Mouse (Mus musculus): ENCODE results near the gene Zfp768. TPM values are rescaled to one million over a fixed set of nuclear protein-coding genes. Genes with fewer than 3 reads are reported as not detected.

The Zfp768 gene
- polyA plus RNA-seq, 1 experiment from 2014 or later = 3.3 TPM

DNA sequence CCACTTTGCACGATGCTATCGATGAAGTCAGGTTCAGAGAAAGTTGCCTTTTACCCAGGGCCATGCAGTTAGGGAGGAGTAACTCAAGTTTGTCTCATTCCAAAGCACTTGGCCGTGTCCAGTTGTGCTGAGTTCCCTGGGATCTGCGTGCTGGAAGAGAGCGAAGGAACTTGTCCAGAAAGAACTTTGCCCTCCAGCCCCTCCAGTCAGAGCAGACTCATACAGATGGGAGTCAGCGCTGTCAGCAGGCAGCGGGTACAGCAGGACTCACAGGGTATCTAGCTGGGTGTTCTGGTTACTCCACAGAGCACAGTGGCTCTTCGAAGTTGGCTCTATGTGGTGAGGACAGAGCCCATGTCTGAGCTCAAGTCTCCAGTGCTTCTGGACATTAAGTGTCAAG lies 19.8 kb downstream of the Zfp768 start:
- no peak for ATAC-seq (ENCODE audit: low read depth)
- Histone ChIP-seq H3K9ac (replicated peaks; ENCODE audit: low read depth, low read length) (no peak overlapping the region), H3K4me2 (ENCODE audit: low read depth, low read length) (no peak overlapping the region), H3K4me3 (ENCODE audit: low read depth, low read length) (no peak overlapping the region), H3K27me3 (ENCODE audit: control insufficient read depth, insufficient read depth, low read length) (no peaks in the 10 kb centered on the region), H3K4me1 (ENCODE audit: control insufficient read depth, insufficient read depth, low read length) (no peaks in the 10 kb centered on the region), H3K36me3 (ENCODE audit: control insufficient read depth, insufficient read depth, low read length) (no peaks in the 10 kb centered on the region), H3K27ac (ENCODE audit: low read depth, low read length) (no peak overlapping the region), H3K9me3 (ENCODE audit: control insufficient read depth, low read length) (no peaks in the 10 kb centered on the region)
- WGBS = 89% methylated on average over 8 of the region's 8 CpGs

DNA sequence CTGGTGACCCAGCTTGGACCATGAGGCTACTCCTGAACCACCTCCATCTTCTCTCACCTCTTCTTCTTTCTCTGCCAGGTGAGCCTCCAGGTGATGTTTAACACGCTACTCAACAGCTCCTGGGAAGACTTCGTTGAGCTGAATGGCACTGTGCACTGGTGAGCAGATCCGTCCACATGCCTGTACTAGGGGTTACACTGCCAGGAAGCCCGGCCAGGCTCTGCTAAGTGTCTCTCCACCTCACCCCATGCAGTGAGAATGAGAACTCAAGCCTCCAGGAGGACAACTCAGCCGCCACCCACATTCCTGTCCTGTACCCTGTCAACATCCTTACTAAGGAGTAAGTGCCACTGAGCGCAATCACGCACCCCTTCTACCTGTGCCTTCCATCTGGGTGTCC lies 20.4 kb downstream of the Zfp768 start:
- Histone ChIP-seq H3K4me1 (ENCODE audit: control insufficient read depth, insufficient read depth, low read length) (no peaks in the 10 kb centered on the region), H3K4me3 (ENCODE audit: low read depth, low read length) (no peak overlapping the region), H3K27ac (ENCODE audit: low read depth, low read length) (no peak overlapping the region), H3K9me3 (ENCODE audit: control insufficient read depth, low read length) (no peaks in the 10 kb centered on the region), H3K9ac (replicated peaks; ENCODE audit: low read depth, low read length) (no peak overlapping the region), H3K36me3 (ENCODE audit: control insufficient read depth, insufficient read depth, low read length) (no peaks in the 10 kb centered on the region), H3K4me2 (ENCODE audit: low read depth, low read length) (no peak overlapping the region), H3K27me3 (ENCODE audit: control insufficient read depth, insufficient read depth, low read length) (no peaks in the 10 kb centered on the region)
- ATAC-seq (ENCODE audit: low read depth) = no peak
- 89% methylated on average over 7 of the region's 7 CpGs for WGBS

DNA sequence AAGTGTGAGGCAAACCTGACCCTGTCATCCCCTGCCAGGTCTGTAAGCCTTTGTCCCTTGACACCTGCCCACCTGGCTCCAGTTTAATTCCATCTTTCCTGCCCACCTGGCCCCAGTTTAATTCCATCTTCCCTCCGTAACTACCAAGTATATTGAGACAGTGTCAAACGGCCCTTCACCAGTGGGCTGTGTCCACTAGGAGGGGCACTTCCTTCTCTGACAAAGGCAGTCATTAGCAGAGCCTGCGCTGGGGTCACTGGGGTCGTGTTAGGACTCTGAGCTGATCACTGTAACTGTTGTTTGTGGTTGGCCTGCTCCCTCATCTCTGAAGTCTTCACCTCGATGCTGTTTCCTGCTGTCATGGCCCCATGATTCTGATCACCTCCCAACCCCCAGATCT lies 23.3 kb downstream of the Zfp768 start:
- Histone ChIP-seq H3K4me1 (ENCODE audit: control insufficient read depth, insufficient read depth, low read length) (no peaks in the 10 kb centered on the region), H3K4me2 (ENCODE audit: low read depth, low read length) (no peak overlapping the region), H3K9me3 (ENCODE audit: control insufficient read depth, low read length) (no peaks in the 10 kb centered on the region), H3K27ac (ENCODE audit: low read depth, low read length) (no peak overlapping the region), H3K27me3 (ENCODE audit: control insufficient read depth, insufficient read depth, low read length) (no peaks in the 10 kb centered on the region), H3K4me3 (ENCODE audit: low read depth, low read length) (no peak overlapping the region), H3K9ac (replicated peaks; ENCODE audit: low read depth, low read length) (no peak overlapping the region), H3K36me3 (ENCODE audit: control insufficient read depth, insufficient read depth, low read length) (no peaks in the 10 kb centered on the region)
- ATAC-seq (ENCODE audit: low read depth) = no peak
- WGBS = 30% methylated on average over 5 of the region's 5 CpGs

DNA sequence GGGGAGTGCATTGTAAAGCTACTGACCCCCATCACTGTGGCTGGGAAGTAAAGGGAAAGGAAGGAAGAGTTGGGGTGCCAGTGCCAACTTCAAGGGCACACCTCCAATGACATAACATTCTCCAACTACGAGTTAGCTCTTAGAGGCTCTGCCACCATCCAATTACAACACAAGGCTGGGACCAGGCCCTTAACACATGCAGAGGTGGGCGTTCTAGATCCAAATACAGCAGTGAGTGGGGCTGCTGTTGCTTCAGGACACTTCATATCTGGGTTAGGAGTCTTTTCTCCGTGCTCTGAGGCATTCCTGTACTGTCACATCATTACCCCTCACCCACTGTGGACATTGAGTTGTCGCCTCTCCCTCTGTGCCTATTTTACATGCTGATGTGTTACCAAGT lies 24.3 kb downstream of the Zfp768 start:
- Histone ChIP-seq H3K36me3 (ENCODE audit: control insufficient read depth, insufficient read depth, low read length) (no peaks in the 10 kb centered on the region), H3K27me3 (ENCODE audit: control insufficient read depth, insufficient read depth, low read length) (no peaks in the 10 kb centered on the region), H3K4me2 (ENCODE audit: low read depth, low read length) (no peak overlapping the region), H3K4me3 (ENCODE audit: low read depth, low read length) (no peak overlapping the region), H3K27ac (ENCODE audit: low read depth, low read length) (no peak overlapping the region), H3K9ac (replicated peaks; ENCODE audit: low read depth, low read length) (no peak overlapping the region), H3K9me3 (ENCODE audit: control insufficient read depth, low read length) (no peaks in the 10 kb centered on the region), H3K4me1 (ENCODE audit: control insufficient read depth, insufficient read depth, low read length) (no peaks in the 10 kb centered on the region)
- 78% methylated on average over 4 of the region's 4 CpGs for WGBS
- ATAC-seq (ENCODE audit: low read depth) = no peak

DNA sequence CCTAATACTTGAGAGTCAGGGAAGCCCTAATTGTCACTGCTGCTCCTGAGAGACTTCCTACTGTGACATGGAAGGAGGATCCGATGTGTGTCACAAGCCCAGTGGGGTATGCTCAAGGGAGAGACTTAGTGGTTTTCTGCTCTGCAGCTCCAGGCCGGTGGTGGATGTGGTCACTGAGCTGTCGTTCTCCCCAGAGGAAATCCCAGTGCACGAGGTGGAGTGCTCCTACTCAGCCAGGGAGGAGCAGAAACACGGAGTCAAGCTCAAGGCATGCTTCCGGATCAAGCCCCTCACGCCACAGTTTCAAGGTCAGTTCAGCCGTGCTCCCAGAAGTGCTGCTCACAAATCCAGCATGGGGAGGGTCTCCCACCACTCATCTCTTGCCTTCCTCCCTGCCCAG lies 31.5 kb downstream of the Zfp768 start:
- no peaks in the 10 kb centered on the region for H3K36me3 ChIP-seq (ENCODE audit: control insufficient read depth, insufficient read depth, low read length)
- H3K27ac ChIP-seq (ENCODE audit: low read depth, low read length) = no peak overlapping the region
- no peak overlapping the region for H3K9ac ChIP-seq (replicated peaks; ENCODE audit: low read depth, low read length)
- no peak overlapping the region for H3K4me2 ChIP-seq (ENCODE audit: low read depth, low read length)
- H3K4me3 ChIP-seq (ENCODE audit: low read depth, low read length) = no peak overlapping the region
- H3K4me1 ChIP-seq (ENCODE audit: control insufficient read depth, insufficient read depth, low read length) = no peaks in the 10 kb centered on the region
- ATAC-seq (ENCODE audit: low read depth) = no peak
- H3K27me3 ChIP-seq (ENCODE audit: control insufficient read depth, insufficient read depth, low read length) = no peaks in the 10 kb centered on the region
- H3K9me3 ChIP-seq (ENCODE audit: control insufficient read depth, low read length) = no peaks in the 10 kb centered on the region
- WGBS = 58% methylated on average over 8 of the region's 8 CpGs

DNA sequence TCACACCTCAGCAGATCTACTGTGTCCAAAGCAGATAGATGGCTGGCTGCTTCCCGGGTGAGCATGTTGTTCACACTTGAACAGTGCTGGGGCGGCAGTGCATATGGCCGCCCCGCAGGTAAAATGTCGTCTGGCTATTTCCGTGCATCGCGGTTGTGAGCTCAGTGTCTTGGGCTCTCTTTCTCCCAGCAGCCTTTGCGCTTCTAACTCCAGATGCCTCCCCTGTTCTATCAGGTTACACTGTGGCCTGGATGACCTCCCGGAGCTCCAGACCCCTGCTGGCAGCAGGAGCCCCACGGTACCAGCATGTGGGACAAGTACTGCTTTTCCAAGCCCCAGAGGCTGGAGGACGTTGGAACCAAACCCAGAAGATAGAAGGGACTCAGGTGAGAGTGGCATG lies 35.4 kb downstream of the Zfp768 start:
- Histone ChIP-seq H3K4me2 (ENCODE audit: low read depth, low read length) (no peak overlapping the region), H3K36me3 (ENCODE audit: control insufficient read depth, insufficient read depth, low read length) (no peaks in the 10 kb centered on the region), H3K4me3 (ENCODE audit: low read depth, low read length) (no peak overlapping the region), H3K27ac (ENCODE audit: low read depth, low read length) (no peak overlapping the region), H3K4me1 (ENCODE audit: control insufficient read depth, insufficient read depth, low read length) (no peaks in the 10 kb centered on the region), H3K9ac (replicated peaks; ENCODE audit: low read depth, low read length) (no peak overlapping the region), H3K27me3 (ENCODE audit: control insufficient read depth, insufficient read depth, low read length) (no peaks in the 10 kb centered on the region), H3K9me3 (ENCODE audit: control insufficient read depth, low read length) (no peaks in the 10 kb centered on the region)
- ATAC-seq (ENCODE audit: low read depth) = no peak
- 76% methylated on average over 12 of the region's 12 CpGs for WGBS

DNA sequence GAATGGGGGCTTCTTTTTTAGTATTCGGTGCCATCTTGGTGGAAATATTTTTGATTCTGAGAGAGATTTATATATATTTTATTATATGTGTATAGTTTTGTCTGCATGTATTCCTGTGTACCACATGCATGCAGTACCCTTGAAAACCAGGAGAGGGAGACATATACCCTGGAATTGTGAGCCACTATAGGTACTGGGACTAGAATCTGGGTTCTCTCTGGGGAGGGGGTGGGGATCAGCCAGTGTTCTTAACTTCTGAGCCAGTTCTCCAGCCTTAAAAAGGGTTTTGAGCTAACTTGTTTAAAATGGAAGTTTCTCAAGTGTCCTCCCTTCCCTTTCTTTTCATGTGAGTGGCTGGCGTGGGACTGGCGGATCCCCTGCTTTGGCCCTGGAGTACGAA lies 36.5 kb downstream of the Zfp768 start:
- no peaks in the 10 kb centered on the region for H3K36me3 ChIP-seq (ENCODE audit: control insufficient read depth, insufficient read depth, low read length)
- H3K9me3 ChIP-seq (ENCODE audit: control insufficient read depth, low read length) = no peaks in the 10 kb centered on the region
- no peak overlapping the region for H3K27ac ChIP-seq (ENCODE audit: low read depth, low read length)
- no peaks in the 10 kb centered on the region for H3K4me1 ChIP-seq (ENCODE audit: control insufficient read depth, insufficient read depth, low read length)
- H3K9ac ChIP-seq (replicated peaks; ENCODE audit: low read depth, low read length) = no peak overlapping the region
- ATAC-seq (ENCODE audit: low read depth) = no peak
- H3K27me3 ChIP-seq (ENCODE audit: control insufficient read depth, insufficient read depth, low read length) = no peaks in the 10 kb centered on the region
- no peak overlapping the region for H3K4me2 ChIP-seq (ENCODE audit: low read depth, low read length)
- H3K4me3 ChIP-seq (ENCODE audit: low read depth, low read length) = no peak overlapping the region
- 68% methylated on average over 4 of the region's 4 CpGs for WGBS

DNA sequence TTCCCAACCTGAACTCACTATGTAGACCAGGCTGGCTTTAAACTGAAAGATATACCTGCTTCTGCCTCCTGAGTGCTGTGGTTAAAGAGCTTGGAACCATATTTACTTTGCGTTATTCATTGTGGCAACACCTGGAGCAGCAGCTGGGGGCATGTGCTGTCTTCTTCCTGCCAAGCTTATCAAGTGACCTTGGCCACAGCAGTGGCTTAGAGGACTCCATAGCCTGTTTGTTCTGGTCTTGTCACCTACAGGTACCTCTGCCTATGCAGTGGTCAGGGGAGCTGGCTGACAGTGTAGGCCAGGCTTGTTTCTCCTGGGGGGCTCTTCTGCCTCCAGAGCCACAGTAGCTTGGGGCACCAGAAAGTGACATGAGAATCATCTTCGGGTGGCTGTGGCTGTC lies 37.0 kb downstream of the Zfp768 start:
- Histone ChIP-seq H3K27me3 (ENCODE audit: control insufficient read depth, insufficient read depth, low read length) (no peaks in the 10 kb centered on the region), H3K4me1 (ENCODE audit: control insufficient read depth, insufficient read depth, low read length) (no peaks in the 10 kb centered on the region), H3K4me2 (ENCODE audit: low read depth, low read length) (no peak overlapping the region), H3K27ac (ENCODE audit: low read depth, low read length) (no peak overlapping the region), H3K9me3 (ENCODE audit: control insufficient read depth, low read length) (no peaks in the 10 kb centered on the region), H3K36me3 (ENCODE audit: control insufficient read depth, insufficient read depth, low read length) (no peaks in the 10 kb centered on the region), H3K4me3 (ENCODE audit: low read depth, low read length) (no peak overlapping the region), H3K9ac (replicated peaks; ENCODE audit: low read depth, low read length) (no peak overlapping the region)
- 90% methylated on average over 2 of the region's 2 CpGs for WGBS
- ATAC-seq (ENCODE audit: low read depth) = no peak

DNA sequence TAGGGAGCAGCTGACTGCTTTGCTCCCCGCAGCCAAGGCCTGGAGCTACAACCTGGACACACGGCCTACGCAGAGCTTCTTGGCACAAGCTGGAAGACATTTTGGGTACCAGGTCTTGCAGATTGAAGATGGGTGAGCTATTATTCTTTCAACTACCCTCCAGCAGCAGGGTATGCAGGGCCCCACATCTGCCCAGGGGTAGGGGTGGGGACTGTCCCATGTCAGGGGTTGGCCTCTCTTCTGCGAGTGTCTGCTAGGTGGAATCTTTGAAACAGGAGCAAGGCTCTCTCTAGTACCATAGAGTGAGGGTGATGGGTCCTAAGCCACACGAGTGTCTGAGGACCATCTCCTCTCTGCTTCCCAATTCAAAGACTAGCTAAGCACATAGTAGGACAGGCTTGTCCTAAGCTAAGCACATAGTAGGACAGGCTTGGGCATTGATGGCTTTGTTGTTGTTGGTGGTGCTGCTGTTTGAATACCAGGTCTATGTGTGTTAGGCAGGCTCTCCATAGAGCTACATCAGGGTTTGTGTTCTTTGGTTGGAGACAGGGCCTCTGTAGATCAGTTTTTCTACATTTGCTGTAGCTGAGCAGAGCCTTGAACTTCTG lies 47.7 kb downstream of the Zfp768 start:
- no peaks in the 10 kb centered on the region for H3K36me3 ChIP-seq (ENCODE audit: control insufficient read depth, insufficient read depth, low read length)
- no peak overlapping the region for H3K9ac ChIP-seq (replicated peaks; ENCODE audit: low read depth, low read length)
- H3K4me2 ChIP-seq (ENCODE audit: low read depth, low read length) = no peak overlapping the region
- WGBS = 92% methylated on average over 5 of the region's 5 CpGs
- H3K9me3 ChIP-seq (ENCODE audit: control insufficient read depth, low read length) = no peaks in the 10 kb centered on the region
- H3K4me3 ChIP-seq (ENCODE audit: low read depth, low read length) = no peak overlapping the region
- no peaks in the 10 kb centered on the region for H3K4me1 ChIP-seq (ENCODE audit: control insufficient read depth, insufficient read depth, low read length)
- no peak for ATAC-seq (ENCODE audit: low read depth)
- H3K27me3 ChIP-seq (ENCODE audit: control insufficient read depth, insufficient read depth, low read length) = no peaks in the 10 kb centered on the region
- H3K27ac ChIP-seq (ENCODE audit: low read depth, low read length) = no peak overlapping the region
